Mouse (Mus musculus): Measurements from ENCODE around the gene Atp5h. TPM values are rescaled to one million over a fixed set of nuclear protein-coding genes. Genes with fewer than 3 reads are reported as not detected.
"Not testable (repeated sequence)": the region's sequence is repeated elsewhere in the genome, so short reads cannot be mapped to it uniquely, and the experiment has no call there.

The Atp5h gene
- polyA plus RNA-seq (2012; rRNA removed), result 720 and 722 TPM in 2 replicates

DNA sequence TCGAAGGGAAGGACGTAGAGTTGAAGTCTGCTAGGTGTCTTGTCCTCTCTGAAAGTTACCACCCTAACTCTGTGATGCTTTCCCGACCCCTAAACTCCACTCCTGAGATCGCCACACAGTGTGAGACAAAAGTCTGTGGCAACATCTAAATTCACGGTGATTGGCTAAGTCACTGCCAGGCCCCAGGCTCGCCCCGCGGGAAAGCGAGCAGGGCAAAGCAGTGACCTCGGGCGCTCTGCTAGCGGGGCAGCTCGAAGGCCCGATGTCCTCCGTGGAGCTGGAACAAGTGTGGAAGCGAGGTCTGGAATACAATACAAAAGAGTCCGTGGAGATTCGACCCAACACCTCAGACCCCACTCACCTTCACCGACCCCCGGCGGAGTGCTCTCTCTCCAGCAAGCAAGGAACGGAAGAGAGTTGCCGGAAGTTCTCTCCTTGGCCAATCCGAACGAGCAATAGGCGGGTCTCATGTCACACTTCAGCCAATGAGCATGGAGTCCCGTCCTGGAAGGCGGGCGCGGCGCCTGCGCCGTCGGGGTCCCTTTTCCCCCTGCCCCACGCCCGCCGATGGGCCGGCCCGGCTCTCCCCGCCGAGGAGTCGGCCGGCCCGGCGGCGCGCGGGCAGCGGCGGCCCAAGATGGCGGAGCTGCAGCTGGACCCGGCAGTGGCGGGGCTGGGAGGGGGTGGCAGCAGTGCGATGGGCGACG lies at the start of gene Atp5h, which contains the start of gene Kctd2:
Atp5h (minus strand) TSS at position 432 of the 707 bp plus-strand sequence.
Kctd2 (plus strand) TSS at position 598 of the 707 bp plus-strand sequence.
- peak within 1 kb of the TSS; percentile 95 for H3K27ac ChIP-seq (ENCODE audit: insufficient read depth, low read length)
- peak within 1 kb of the TSS; percentile 82 for H3K4me3 ChIP-seq (ENCODE audit: insufficient read depth, low read length)
- peaks cover 5% of the 10 kb centered on the region; the same call in 1 of the 2 replicates for H3K4me1 ChIP-seq (ENCODE audit: control insufficient read depth, insufficient read depth, low read length)
- TF ChIP-seq POLR2A (IDR thresholded peaks at IDR 0.05; ENCODE audit: extremely low read depth, insufficient read depth, low read length), result peak; percentile 87
- no peak for TF ChIP-seq CTCF (IDR thresholded peaks at IDR 0.05; ENCODE audit: extremely low read depth, insufficient read depth, low read length)

DNA sequence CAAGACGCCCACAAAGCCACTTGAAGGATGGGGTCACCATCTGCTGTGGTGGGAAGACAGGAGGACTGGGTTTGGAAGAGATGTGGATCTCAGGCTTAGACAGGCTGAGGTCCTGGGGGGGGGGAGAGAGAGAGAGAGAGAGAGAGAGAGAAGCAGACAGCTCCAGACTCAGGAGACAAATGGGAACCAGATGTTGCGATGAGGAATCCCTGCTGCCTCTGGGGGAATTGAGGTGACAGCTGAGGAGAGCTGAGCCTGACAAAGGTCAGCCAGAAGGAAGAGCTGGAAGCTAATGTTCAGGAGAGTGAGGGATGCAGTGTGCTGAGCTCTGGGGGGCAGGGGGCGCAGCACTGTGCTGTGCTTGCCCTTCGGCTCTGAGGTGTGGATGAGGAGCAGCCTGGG lies 47.5 kb upstream of the Atp5h start:
- Histone ChIP-seq H3K4me1 (ENCODE audit: control insufficient read depth, insufficient read depth, low read length) (no peaks in the 10 kb centered on the region), H3K4me3 (ENCODE audit: insufficient read depth, low read length) (no peak overlapping the region), H3K27ac (ENCODE audit: insufficient read depth, low read length) (no peak overlapping the region)
- TF ChIP-seq POLR2A (IDR thresholded peaks at IDR 0.05; ENCODE audit: extremely low read depth, insufficient read depth, low read length), result no peak
- no peak for TF ChIP-seq CTCF (IDR thresholded peaks at IDR 0.05; ENCODE audit: extremely low read depth, insufficient read depth, low read length)

DNA sequence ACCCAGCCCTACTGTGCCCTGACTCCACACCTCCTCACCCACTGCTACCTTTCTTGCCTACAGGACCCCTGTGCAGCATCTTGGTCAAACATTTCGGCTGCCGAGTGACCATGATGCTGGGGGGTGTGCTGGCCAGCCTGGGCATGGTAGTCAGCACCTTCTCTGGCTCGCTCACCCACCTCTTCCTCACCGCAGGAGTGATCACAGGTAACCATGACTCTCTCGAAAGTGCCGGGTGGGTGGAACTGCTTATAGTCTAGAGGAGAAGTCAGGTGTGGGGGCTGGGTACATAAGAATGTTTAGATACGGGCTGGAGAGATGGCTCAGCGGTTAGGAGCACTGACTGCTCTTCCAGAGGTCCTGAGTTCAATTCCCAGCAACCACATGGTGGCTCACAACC lies 45.1 kb upstream of the Atp5h start:
- H3K27ac ChIP-seq (ENCODE audit: insufficient read depth, low read length), result no peak overlapping the region
- TF ChIP-seq CTCF (IDR thresholded peaks at IDR 0.05; ENCODE audit: extremely low read depth, insufficient read depth, low read length), result no peak
- no peak for TF ChIP-seq POLR2A (IDR thresholded peaks at IDR 0.05; ENCODE audit: extremely low read depth, insufficient read depth, low read length)
- no peak overlapping the region for H3K4me3 ChIP-seq (ENCODE audit: insufficient read depth, low read length)
- no peaks in the 10 kb centered on the region for H3K4me1 ChIP-seq (ENCODE audit: control insufficient read depth, insufficient read depth, low read length)

DNA sequence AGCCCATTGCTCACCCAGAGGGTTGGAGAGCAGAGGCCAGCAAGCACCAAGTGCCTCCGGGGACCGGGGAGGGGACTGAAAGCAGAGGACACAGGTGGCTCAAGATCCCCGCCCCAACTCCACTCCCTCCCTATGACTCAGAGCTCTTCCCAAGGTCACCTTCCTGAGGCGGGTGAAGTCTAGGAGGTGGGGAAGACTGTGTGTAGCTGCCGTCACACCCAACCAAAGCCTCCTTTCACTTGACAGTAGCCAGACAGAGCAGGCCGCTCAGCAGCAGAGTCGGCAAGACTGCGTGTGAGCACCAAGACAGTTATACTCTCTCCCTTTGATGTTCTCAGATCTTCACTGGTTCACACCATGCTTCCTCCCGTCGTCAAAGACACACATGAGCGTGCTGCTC lies 43.6 kb upstream of the Atp5h start:
- TF ChIP-seq CTCF (IDR thresholded peaks at IDR 0.05; ENCODE audit: extremely low read depth, insufficient read depth, low read length) (no peak), POLR2A (IDR thresholded peaks at IDR 0.05; ENCODE audit: extremely low read depth, insufficient read depth, low read length) (no peak)
- Histone ChIP-seq H3K27ac (ENCODE audit: insufficient read depth, low read length) (no peak overlapping the region), H3K4me1 (ENCODE audit: control insufficient read depth, insufficient read depth, low read length) (no peaks in the 10 kb centered on the region), H3K4me3 (ENCODE audit: insufficient read depth, low read length) (no peak overlapping the region)

DNA sequence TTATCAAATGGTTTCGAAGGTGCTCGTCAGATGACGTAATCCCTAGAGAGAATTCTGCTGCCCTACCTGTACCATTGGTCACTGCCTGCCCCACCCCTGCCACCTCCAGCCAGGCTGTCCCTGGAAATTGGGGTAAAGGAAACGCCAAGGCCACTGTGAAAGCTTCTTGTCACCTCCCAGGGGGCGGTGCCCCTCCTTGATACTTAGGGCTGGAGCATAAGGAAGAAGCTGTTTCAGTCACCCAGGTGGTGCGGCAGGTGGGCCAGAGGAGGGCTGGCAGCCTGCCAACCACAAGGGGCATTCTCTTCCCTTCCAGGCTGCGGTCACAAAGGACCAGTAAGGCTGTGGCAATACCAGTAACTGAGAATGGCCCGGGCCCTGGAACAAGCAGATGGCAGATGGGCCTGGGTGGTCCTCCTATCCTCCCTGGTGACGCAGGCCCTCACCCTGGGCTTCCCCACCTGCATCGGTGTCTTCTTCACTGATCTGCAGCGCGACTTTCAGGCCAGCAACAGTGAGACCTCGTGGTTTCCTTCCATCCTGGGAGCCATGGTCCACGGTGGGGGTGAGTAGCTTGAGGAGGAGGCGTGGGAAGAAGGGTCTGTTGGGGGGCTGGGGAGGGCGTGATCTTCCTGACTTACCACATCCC lies 42.6 kb upstream of the Atp5h start, which contains the start of gene Slc16a5:
Slc16a5 (plus strand) TSS at position 232 of the 649 bp plus-strand sequence.
- no peak within 1 kb of the TSS for H3K4me3 ChIP-seq (ENCODE audit: insufficient read depth, low read length)
- TF ChIP-seq POLR2A (IDR thresholded peaks at IDR 0.05; ENCODE audit: extremely low read depth, insufficient read depth, low read length) (no peak), CTCF (IDR thresholded peaks at IDR 0.05; ENCODE audit: extremely low read depth, insufficient read depth, low read length) (no peak)
- no peaks in the 10 kb centered on the region for H3K4me1 ChIP-seq (ENCODE audit: control insufficient read depth, insufficient read depth, low read length)
- no peak within 1 kb of the TSS for H3K27ac ChIP-seq (ENCODE audit: insufficient read depth, low read length)

DNA sequence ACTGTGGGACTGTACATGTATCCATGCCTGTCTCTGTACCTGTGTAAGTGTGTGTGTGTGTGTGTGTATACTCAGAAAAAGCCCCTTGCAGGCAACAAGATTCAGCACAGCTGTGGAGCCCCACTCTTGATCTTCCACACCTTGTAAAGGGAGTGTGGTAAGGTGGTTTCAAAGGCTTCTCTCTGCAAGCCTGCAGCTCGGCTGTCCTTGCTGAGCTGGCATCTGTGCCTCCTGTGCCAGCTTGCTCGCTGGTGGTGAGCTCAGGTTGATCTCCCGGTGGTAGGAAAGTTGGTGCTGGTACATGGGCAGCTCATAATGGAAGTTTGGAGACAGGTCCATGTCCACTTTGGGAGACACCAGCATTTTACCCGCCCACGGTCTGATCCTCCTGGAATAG lies 42.1 kb upstream of the Atp5h start:
- Histone ChIP-seq H3K4me3 (ENCODE audit: insufficient read depth, low read length) (no peak overlapping the region), H3K27ac (ENCODE audit: insufficient read depth, low read length) (no peak overlapping the region), H3K4me1 (ENCODE audit: control insufficient read depth, insufficient read depth, low read length) (no peaks in the 10 kb centered on the region)
- TF ChIP-seq CTCF (IDR thresholded peaks at IDR 0.05; ENCODE audit: extremely low read depth, insufficient read depth, low read length) (no peak), POLR2A (IDR thresholded peaks at IDR 0.05; ENCODE audit: extremely low read depth, insufficient read depth, low read length) (no peak)

DNA sequence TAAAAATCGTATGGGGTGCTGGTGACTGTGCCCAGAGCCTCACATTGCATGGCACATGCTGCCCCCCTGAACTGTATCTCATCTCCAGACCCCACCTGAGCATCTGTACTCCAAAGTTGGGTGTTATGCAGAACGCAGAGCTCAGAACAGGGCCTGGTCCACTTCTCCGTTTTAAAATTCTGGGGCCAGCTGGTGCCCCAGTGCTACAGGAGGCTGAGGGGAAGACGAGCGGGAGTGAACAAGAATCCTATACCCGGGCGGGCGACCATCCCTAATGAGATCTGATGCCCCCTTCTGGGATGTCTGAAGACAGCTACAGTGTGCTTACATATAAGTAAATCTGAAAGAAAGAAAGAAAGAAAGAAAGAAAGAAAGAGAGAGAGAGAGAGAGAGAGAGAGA lies 41.2 kb upstream of the Atp5h start:
- TF ChIP-seq POLR2A (IDR thresholded peaks at IDR 0.05; ENCODE audit: extremely low read depth, insufficient read depth, low read length) (no peak), CTCF (IDR thresholded peaks at IDR 0.05; ENCODE audit: extremely low read depth, insufficient read depth, low read length) (no peak)
- H3K4me3 ChIP-seq (ENCODE audit: insufficient read depth, low read length), result no peak overlapping the region
- H3K4me1 ChIP-seq (ENCODE audit: control insufficient read depth, insufficient read depth, low read length), result no peaks in the 10 kb centered on the region
- no peak overlapping the region for H3K27ac ChIP-seq (ENCODE audit: insufficient read depth, low read length)

DNA sequence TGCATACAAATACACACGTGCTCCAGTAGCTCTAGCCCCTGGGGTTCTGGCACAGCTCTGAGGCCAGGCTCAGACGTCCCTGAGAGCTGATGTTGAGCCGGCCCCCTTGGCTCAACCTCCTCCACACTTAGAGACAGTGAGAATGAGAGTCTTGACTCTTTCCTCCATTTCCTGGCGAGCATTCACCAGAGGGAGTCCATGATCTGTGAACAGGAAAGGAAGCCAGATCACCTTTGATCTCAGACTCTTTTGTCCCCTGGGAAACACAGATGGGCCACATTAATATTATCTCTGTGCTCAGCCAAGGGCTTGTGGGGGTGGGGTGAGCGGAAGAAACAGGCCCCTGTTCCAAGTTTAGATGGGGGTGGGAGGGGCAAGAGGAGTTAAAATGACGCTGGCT lies 37.6 kb upstream of the Atp5h start:
- TF ChIP-seq CTCF (IDR thresholded peaks at IDR 0.05; ENCODE audit: extremely low read depth, insufficient read depth, low read length) (no peak), POLR2A (IDR thresholded peaks at IDR 0.05; ENCODE audit: extremely low read depth, insufficient read depth, low read length) (no peak)

DNA sequence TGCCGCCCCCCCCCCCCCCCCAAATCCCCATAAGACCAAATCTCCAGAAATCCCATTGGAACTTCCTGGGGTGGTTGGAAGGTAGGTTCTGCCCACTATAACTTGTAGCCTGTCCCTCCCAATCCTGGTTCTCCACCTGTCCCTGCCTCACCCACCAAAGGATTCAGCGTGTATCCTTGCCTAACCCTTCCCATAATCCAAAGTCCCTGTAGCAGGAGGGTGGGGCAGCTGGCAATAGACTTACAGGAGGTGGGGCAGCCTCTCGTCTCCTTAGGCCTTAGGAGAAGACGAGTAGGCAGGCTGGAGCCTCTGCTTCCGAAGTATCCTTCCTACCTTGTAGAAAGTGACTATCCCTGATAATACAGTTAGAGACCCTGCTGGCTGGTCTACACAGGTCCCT lies 36.4 kb upstream of the Atp5h start:
- Histone ChIP-seq H3K4me3 (ENCODE audit: insufficient read depth, low read length) (no peak overlapping the region), H3K27ac (ENCODE audit: insufficient read depth, low read length) (no peak overlapping the region), H3K4me1 (ENCODE audit: control insufficient read depth, insufficient read depth, low read length) (no peaks in the 10 kb centered on the region)
- TF ChIP-seq CTCF (IDR thresholded peaks at IDR 0.05; ENCODE audit: extremely low read depth, insufficient read depth, low read length) (no peak), POLR2A (IDR thresholded peaks at IDR 0.05; ENCODE audit: extremely low read depth, insufficient read depth, low read length) (no peak)

More for the DNA sequence above, 37.6 kb upstream of the Atp5h start:
- H3K4me3 ChIP-seq (ENCODE audit: insufficient read depth, low read length), result no peak overlapping the region
- no peaks in the 10 kb centered on the region for H3K4me1 ChIP-seq (ENCODE audit: control insufficient read depth, insufficient read depth, low read length)
- H3K27ac ChIP-seq (ENCODE audit: insufficient read depth, low read length), result no peak overlapping the region

DNA sequence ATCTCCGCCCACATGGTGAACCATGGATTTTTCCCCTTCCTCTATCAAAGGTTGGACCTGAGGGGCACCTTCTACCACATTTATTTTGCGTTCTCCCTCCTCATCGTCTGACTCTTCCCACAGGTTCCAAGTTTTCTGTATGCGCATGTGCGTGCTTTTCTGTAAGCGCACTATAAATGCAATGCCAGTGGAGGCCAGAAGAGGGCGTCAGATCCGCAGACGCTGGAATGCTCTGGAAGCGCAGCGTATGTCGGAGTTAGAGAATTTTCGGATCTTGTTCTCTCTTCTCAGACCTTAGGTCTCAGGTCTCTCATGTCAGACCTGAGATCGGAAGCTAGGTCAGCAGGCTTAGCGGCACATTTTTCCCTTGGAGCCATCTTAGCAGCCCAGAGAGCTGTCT lies 35.9 kb upstream of the Atp5h start:
- no peak overlapping the region for H3K4me3 ChIP-seq (ENCODE audit: insufficient read depth, low read length)
- H3K27ac ChIP-seq (ENCODE audit: insufficient read depth, low read length), result no peak overlapping the region
- H3K4me1 ChIP-seq (ENCODE audit: control insufficient read depth, insufficient read depth, low read length), result no peaks in the 10 kb centered on the region
- TF ChIP-seq CTCF (IDR thresholded peaks at IDR 0.05; ENCODE audit: extremely low read depth, insufficient read depth, low read length) (no peak), POLR2A (IDR thresholded peaks at IDR 0.05; ENCODE audit: extremely low read depth, insufficient read depth, low read length) (no peak)

DNA sequence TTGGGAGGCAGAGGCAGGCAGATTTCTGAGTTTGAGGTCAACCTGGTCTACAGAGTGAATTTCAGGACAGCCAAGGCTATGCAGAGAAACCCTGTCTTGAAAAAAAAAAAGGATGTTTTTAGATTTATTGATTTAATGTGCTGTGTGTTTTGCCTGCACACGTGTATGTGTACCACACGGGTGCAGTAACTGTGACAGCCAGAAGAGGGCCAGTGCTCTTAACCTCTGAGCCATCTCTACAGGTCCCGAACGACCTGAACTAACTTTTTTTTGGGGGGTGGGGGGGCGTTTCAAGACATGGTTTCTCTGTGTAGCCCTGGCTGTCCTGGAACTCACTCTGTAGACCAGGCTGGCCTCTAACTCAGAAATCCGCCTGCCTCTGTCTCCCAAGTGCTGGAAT lies 35.1 kb upstream of the Atp5h start:
- H3K27ac ChIP-seq (ENCODE audit: insufficient read depth, low read length); H3K4me3 ChIP-seq (ENCODE audit: insufficient read depth, low read length); H3K4me1 ChIP-seq (ENCODE audit: control insufficient read depth, insufficient read depth, low read length): not testable (repeated sequence)
